Mouse (Mus musculus) cerebellum, adult 11 months (tissue): ENCODE measurements around the gene Gm26558.

Source experiments
- DNase-seq: peaks from one replicate; pipeline ENCODE4 v3.0.0; 2022

The Gm26558 gene

DNA sequence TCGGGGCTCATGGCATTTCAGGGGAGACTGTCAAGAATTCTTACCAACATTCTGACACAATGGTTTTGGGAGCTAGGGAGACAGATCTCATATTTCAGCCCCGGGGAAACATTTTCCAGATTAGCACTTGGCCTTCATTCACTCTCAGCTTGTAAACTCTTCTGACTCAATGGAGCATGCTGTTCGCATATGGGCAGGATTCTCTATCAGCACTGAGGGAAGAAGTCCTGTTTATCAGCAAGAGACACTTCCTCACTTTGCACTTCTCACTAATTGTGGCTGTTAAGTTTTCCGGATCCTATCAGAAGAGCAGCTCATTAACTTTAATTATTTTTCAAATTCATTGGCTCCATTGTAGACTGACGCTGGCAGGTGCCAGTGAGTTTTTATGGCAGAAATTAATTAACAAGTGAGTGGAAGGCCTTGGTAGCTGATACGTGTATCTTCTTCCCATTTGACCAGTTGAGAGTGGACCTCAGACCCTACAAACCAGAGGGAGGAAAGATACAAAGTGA lies 16.6 kb downstream of the Gm26558 start:
- no peak for DNase-seq

DNA sequence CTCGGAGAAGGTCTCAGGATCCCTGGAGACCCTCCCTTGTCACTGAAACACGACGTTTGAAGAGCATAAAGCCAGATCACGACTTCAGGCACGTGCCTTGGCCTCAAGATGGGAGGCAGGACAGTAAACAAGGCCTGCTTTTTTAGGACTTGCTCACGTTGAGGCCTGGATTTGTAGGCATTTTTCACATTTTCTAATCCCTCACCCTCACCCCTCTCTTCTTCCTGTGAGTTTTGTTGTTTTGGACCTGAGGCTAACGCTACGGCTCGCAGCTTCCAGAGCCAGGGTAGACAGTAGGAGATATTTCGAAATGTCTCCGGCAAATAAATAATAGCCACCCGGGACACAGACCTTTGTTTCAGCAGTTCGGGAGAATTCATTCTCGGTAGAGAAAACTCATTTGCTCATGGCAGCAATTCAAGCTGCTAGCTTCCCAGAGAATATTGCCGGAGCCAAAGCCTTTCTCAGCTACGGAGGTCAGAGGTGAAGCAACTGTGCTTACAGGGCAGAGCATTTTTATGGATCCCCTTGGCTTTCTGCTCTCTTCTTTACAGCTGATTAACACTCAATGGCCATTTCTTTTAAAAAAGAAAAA lies 18.8 kb downstream of the Gm26558 start:
- DNase-seq: no peak

DNA sequence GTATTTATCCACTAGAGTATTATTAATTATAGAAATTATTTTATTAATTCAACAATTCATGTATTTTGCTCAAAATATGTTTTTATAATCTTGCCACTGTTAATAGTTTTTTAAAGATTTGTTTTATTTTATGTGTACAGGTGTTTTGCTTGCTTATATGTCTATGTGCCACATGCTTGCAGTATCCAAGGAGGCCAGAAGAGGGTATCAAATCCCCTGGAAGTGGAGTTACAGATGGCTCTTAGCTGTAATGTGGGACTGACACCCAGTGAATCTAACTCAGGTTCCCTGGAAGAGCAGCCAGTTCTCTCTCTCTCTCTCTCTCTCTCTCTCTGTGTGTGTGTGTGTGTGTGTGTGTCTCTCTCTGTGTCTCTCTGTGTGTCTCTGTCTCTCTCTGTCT lies 20.9 kb downstream of the Gm26558 start:
- DNase-seq: no peak

DNA sequence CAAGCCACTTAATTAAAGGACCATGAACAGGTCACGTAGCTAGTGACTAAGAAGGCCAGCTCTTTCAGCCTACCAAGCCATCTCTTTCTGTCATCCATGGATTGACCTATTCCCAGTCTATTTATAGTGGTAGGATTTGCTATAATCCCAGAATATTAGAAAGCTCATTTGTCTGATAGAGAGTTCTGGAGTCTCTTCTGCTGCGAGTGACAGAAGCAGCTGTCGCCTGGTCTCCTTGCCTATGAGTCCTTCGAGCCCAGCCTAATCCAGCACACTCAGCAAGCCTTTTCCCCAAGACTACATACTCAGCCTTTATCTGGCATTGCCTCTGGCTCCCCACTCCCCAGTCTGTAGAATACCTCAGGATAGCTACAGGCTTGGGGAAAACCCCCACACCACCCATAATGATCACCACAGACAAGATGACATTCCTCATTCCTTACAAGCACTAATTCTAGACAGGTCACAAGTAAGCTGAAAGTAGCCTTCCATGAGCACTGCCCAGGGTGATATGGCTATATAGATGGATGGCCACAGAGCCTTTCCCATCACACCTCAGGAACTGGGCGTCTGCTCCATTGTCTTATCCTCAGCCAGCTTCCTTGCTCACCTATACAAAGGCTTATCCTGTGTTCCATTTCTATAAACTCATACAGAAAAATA lies 27.7 kb downstream of the Gm26558 start:
- DNase-seq: no peak

DNA sequence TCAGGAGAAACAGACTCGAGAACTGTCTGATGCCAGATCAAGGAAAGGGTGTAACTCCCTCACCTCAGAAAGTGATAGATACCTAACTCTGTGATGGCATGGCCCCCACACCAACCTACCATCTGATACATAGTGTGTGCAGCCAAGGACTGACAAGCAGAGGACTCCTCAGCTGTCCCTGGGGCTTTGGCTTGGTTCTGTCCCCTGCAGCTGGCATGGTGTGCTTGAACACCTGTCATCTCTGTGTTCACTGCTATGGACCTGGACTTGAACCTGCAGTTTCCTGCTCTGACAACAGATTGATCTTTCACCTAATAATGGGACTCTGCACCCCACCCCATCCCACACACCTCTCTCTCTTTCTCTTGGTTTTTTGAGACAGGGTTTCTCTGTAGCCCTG lies 29.5 kb downstream of the Gm26558 start:
- DNase-seq: no peak

DNA sequence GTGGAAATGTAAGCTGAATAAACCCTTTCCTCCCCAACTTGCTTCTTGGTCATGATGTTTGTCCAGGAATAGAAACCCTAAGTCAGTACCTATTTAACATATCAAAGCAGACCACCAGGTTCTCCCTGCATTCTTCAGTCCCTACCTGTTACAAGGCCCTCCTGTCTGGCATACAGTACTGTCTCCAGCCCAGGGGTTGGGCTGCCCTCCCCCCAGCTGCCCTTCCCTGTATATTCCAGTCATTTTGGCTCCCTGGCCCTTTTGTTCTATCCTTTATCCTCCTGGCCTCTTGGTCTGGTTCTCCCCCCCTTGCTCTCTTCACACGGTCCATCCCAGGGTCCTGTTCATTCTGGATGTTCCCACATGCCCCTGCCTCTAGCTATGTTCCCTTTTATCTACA lies 30.6 kb downstream of the Gm26558 start:
- DNase-seq: no peak

DNA sequence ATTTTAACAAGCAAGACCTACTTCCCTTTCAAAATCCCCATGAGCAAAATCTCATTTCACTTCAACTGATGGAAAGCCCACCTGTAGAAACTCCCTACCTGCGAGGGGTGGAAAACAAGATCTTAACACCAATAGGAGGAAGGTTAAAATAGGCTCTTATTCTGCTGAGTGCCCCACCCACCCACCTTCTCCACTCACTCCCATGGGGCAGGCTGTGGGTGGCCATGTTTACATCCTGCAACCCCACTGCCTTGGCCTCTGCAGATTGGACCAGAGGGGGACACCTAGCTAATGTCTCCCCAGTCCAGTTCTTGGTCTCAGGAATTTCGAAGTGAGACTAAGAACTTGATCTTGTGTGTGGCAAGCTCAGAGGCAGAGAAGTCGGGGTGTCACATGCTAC lies 32.0 kb downstream of the Gm26558 start:
- DNase-seq: no peak

DNA sequence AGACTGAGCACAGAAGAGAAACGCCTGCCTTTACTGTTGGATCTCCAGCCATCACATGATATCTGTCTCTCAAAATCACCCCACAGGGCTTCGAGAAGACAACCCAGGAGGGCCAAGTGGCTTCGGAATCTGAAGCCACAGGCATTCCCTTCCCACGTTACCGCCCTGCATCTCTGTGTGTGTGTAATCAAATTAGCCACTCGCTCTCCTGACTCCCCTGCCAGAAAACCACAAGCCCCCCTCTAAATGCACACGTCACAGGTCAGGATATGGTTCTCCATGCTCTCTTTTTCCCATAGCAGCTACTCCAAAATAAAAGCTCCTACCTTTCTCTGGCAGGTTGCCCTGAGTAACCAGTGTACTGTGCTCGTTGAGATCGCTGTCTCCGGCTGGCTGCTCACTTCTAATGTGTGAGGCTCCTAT lies 32.6 kb downstream of the Gm26558 start:
- DNase-seq: no peak

DNA sequence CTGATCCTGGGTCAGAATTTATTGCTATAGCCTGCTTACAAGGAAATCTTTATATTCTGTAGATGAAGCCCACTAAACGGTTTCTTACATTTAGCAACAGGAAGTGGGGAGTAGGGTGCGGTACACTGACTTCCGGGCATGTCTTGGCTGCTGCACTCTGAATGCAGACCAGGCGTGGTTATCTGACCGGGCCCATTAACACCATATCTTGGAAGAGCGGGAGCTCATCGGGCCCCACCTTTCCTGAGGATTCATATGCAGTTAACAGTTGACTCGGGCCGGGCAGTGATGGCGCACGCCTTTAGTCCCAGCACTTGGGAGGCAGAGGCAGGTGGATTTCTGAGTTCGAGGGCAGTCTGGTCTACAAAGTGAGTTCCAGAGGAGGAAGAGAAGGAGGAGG lies 33.5 kb downstream of the Gm26558 start:
- DNase-seq: no peak

DNA sequence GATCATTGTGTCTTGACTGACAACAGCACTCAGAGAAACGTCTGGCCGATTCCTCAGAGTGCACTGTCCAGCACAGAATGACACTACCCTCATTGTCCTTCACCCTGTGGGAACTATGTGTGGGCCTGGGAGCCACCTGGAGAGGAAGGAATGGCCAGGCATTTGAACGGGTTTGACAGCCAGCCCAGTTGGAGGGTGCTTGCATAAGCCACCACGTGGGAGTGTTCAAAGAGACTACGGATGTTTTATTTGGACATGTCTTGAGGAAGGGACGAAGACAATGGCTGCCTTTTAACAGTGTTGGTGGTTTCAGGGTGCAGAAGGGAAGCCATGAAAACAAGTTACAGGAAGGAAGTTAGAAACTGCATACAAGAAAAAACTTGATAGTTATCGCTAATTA lies 36.1 kb downstream of the Gm26558 start:
- DNase-seq: no peak

DNA sequence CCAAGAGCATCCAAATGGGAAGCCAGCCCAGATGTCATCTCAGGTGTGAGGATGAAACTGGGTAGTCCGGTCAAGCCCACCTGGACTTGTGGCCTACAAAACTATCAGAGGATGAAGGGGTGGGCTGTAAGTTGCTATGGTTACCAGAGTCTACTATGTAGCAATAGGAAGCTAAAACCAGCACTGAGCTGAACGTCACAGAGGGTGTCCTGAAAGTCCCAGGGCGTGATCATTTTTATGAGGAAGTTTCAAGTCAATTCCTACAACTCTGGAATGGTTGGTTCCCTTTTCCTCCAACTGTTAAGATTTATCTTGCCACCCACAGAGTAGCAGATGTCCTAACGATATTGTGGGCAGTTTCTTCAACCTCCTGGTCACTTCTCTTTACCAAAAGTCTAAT lies 39.7 kb downstream of the Gm26558 start:
- DNase-seq: no peak

DNA sequence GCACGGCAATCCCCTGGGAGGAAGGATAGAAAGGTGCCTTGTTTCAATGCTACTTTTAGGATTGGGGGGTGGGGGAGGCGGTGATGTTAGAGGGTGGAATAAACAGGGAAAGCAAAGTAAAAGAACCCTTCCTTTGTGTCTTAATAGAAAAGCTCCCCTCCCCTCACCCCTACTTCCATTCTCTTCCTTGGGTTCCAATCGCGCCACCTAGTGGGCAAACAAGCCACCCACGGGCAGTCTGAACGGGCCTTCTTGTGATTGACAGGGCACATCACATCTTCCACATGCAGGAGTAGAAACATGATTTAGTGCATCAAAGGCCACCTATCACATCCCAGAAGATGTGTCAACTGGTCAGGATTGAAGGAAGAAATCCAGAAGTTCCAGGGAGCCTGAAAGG lies 41.7 kb downstream of the Gm26558 start:
- DNase-seq: no peak

DNA sequence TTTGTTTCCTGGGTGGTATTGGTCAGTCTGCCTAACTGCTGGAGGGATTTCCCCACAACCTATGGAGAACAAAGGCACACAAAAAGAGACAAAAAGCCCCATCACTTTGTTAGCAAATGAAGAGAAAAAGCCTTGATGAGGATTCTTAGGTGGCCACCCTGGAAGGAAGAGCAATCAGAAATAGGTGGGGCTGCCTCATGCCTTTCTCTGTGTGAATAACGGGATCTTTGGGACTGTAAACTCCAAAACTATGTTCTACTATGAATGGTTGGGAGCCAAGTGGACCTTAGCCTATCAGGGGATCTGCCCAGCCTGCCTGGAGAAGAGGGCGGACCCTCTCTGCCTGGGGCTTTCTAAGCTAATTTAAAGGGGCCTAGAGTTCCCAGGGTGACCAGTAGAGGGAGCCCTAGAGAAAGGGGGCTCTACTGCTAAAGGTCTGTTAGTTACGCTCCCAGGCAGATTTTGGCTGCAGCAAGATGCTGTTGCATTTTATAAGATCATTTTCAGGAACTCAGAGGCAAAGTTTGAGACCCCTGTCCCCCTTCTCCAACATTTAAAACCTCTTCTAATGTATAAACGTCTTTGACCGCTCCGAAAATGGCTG lies 42.6 kb downstream of the Gm26558 start:
- no peak for DNase-seq

DNA sequence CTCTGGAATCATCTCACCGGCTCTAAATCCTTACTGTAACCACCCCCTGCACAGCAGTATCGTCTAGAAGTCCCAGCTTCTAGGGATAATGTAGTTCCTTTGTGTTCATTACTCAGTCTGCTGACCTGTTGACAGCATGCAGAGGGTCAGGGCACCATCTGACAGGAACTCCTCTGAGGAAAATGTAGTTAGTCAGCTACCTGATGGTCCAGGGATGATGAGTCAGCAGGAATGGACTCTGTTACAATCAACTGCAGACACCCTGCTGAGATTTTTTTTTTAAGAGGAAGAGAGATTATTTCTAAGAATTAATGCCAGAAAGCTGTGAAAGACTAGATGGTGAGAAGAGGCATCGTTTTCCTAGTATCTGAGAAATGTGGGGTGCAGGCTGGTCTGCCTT lies 45.3 kb downstream of the Gm26558 start:
- DNase-seq: no peak

DNA sequence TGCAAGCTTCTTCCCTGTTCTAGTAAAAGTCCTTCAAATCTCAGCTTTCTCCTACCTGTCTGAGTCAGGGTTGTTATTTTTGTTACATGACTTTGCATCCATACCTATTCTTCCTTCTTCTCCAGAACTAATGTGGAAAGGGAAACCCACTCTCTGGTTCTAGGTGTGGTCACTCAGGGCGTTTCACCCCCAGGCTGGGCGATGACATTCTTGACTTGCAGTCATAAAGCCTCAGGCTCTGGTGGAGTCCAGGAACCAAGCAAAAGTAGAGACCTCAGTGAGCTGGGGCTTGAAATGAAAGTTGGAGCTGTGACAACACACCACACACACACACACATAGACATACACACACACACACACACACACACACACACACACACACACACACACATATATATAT lies 45.8 kb downstream of the Gm26558 start:
- no peak for DNase-seq

DNA sequence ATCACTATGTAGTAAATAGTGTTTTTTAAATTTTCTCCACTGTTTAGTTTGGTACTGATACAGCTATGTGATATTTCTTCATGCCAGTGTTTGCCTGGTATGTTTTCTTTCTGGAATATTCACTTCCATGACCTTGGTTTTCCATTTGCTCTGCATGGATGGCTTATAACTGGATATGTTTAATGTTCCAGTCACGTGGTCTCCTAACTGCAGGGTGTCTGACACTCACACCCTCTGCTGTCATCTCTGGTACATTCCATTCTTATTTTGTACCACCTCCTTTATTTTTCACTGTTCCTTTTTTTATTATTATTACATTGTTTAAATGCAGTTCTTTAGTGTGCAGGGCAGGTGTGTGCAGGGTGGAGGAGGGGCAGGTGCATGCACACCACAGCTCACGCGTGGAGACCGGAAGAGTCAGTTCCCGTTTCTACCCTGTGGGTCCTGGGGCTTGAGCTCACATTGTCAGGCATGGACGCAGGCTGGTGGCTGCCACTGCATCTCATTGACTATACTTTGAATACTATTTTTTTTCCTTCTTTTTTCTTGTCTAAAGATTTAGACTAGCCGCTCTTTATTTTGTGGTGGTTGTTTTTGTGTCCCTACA lies 47.1 kb downstream of the Gm26558 start:
- DNase-seq: no peak
